Mouse (Mus musculus) embryo, embryonic 10.5 days (tissue): ENCODE results near the gene Lbr.

ENCODE experiments used
- DNase-seq: peaks from one replicate; pipeline ENCODE4 v3.0.0-alpha.2; 2015; ENCODE audit warnings: low spot score

Lbr gene

GRCm38 (mm10) chr1:181771871-181772270, 71.0 kb downstream of the Lbr start:
- no peak for DNase-seq

- peak; percentile 34 for DNase-seq
Measured at GRCm38 (mm10) chr1:181769392-181769791, 73.5 kb downstream of the Lbr start.
